Mouse (Mus musculus) intestine, embryonic 16.5 days (tissue): ENCODE measurements around the gene Lcp1. TPM values are rescaled to one million over a fixed set of nuclear protein-coding genes. Genes with fewer than 3 reads are reported as not detected.

Experiments used
- ATAC-seq: fragments of 200-750 bp; cut with Nextera tagmentation; 2 replicates; pipeline ENCODE4 v1.8.0; 2017; ENCODE audit warnings: moderate TSS enrichment, moderate library complexity
- H3K27ac ChIP-seq: fragments of 300-500 bp; sonication (generic); 2 replicates; pipeline ENCODE4 v1.5.1; 2014; ENCODE audit warnings: mild to moderate bottlenecking, low read length
- H3K27me3 ChIP-seq: fragments of 300-500 bp; sonication (generic); replicated peaks from 2 replicates; pipeline ENCODE4 v1.6.1; 2014; ENCODE audit warnings: low read length, control low read depth, mixed read lengths; ENCODE audit not compliant: control insufficient read depth, insufficient read depth
- H3K36me3 ChIP-seq: fragments of 300-500 bp; sonication (generic); 2 replicates; pipeline ENCODE4 v1.6.1; 2014; ENCODE audit warnings: low read length, control low read depth; ENCODE audit not compliant: control insufficient read depth, insufficient read depth
- H3K4me1 ChIP-seq: fragments of 300-500 bp; sonication (generic); 2 replicates; pipeline ENCODE4 v1.6.1; 2014; ENCODE audit warnings: low read length, control low read depth, mixed read lengths; ENCODE audit not compliant: control insufficient read depth, insufficient read depth
- H3K4me2 ChIP-seq: fragments of 300-500 bp; sonication (generic); 2 replicates; pipeline ENCODE4 v1.6.1; 2014; ENCODE audit warnings: low read depth, low read length, control low read depth
- H3K4me3 ChIP-seq: fragments of 300-500 bp; sonication (generic); 2 replicates; pipeline ENCODE4 v1.5.1; 2014; ENCODE audit warnings: mild to moderate bottlenecking, low read length
- H3K9ac ChIP-seq: fragments of 300-500 bp; sonication (generic); 2 replicates; pipeline ENCODE4 v1.6.1; 2014; ENCODE audit warnings: low read depth, low read length
- H3K9me3 ChIP-seq: fragments of 300-500 bp; sonication (generic); 2 replicates; pipeline ENCODE4 v1.6.1; 2016; ENCODE audit warnings: low read length, control low read depth; ENCODE audit not compliant: control insufficient read depth
- WGBS: fragments of 180-500 bp; shearing (Covaris S2); extraction: QIAGEN DNeasy Blood & Tissue Kit; methylation state at CpG from one replicate; pipeline ENCODE4 v1.1.7; 2014; 5-methylcytosine and 5-hydroxymethylcytosine counted together
- polyA plus RNA-seq: library from polyadenylated mRNA; unstranded; fragments of >200 nt; fragmentation: Nextera tagmentation; extraction: Ambion mirVana; gene quantifications from 2 replicates; pipeline ENCODE4 v1.2.1, GENCODE M21; 2015

The Lcp1 gene
- polyA plus RNA-seq, 1 experiment from 2014 or later, result 105 TPM

- Histone ChIP-seq H3K36me3 (no peaks in the 10 kb centered on the region), H3K27me3 (no peaks in the 10 kb centered on the region), H3K4me1 (peaks cover 2% of the 10 kb centered on the region; the same call in 1 of the 2 replicates), H3K27ac (no peak overlapping the region), H3K4me3 (no peak overlapping the region), H3K4me2 (no peak overlapping the region), H3K9ac (no peak overlapping the region), H3K9me3 (no peaks in the 10 kb centered on the region)
- ATAC-seq, result 0 out of 2 replicates have a peak, but pooled peaks have one; percentile 16
- WGBS, result 85% methylated on average over 9 of the region's 9 CpGs
These were observed 44.0 kb downstream of the Lcp1 start for GRCm38 (mm10) chr14:75174731-75175555.

- peaks cover 2% of the 10 kb centered on the region; the same call in 1 of the 2 replicates for H3K4me1 ChIP-seq
- no peak for ATAC-seq
These were observed 44.9 kb downstream of the Lcp1 start for GRCm38 (mm10) chr14:75175781-75176180.

GRCm38 (mm10) chr14:75176425-75177045 lies 45.6 kb downstream of the Lcp1 start:
- ATAC-seq, result peak; percentile 80
- Histone ChIP-seq H3K27ac (peak overlapping the region; percentile 65), H3K9me3 (no peaks in the 10 kb centered on the region)

More at GRCm38 (mm10) chr14:75175781-75176180, 44.9 kb downstream of the Lcp1 start:
- H3K4me3 ChIP-seq, result no peak overlapping the region
- 76% methylated on average over 7 of the region's 7 CpGs for WGBS
- no peaks in the 10 kb centered on the region for H3K36me3 ChIP-seq
- H3K9ac ChIP-seq, result no peak overlapping the region
- no peaks in the 10 kb centered on the region for H3K27me3 ChIP-seq
- H3K27ac ChIP-seq, result no peak overlapping the region; the same call in 1 of the 2 replicates
- no peak overlapping the region for H3K4me2 ChIP-seq
- no peaks in the 10 kb centered on the region for H3K9me3 ChIP-seq

GRCm38 (mm10) chr14:75177400-75177799 lies 46.5 kb downstream of the Lcp1 start:
- Histone ChIP-seq H3K27me3 (no peaks in the 10 kb centered on the region), H3K4me3 (peak overlapping the region; percentile 36), H3K36me3 (no peaks in the 10 kb centered on the region), H3K4me2 (peak overlapping the region; percentile 42), H3K9me3 (no peaks in the 10 kb centered on the region), H3K4me1 (peaks cover 2% of the 10 kb centered on the region; the same call in 1 of the 2 replicates), H3K27ac (no peak overlapping the region), H3K9ac (no peak overlapping the region)
- ATAC-seq, result no peak
- 83% methylated on average over 3 of the region's 3 CpGs for WGBS

More at GRCm38 (mm10) chr14:75176425-75177045, 45.6 kb downstream of the Lcp1 start:
- peak overlapping the region; percentile 42 for H3K4me2 ChIP-seq
- no peaks in the 10 kb centered on the region for H3K27me3 ChIP-seq
- peaks cover 2% of the 10 kb centered on the region; the same call in 1 of the 2 replicates for H3K4me1 ChIP-seq
- 58% methylated on average over 4 of the region's 4 CpGs for WGBS
- H3K36me3 ChIP-seq, result no peaks in the 10 kb centered on the region
- H3K4me3 ChIP-seq, result peak overlapping the region; percentile 36
- H3K9ac ChIP-seq, result peak overlapping the region; percentile 53

- 0 out of 2 replicates have a peak overlapping the region, but pooled peaks have one; percentile 21 for H3K27ac ChIP-seq
- H3K36me3 ChIP-seq, result no peaks in the 10 kb centered on the region
- H3K4me1 ChIP-seq, result peaks cover 2% of the 10 kb centered on the region; the same call in 1 of the 2 replicates
- no peaks in the 10 kb centered on the region for H3K9me3 ChIP-seq
- H3K9ac ChIP-seq, result no peak overlapping the region
- WGBS, result 74% methylated on average over 14 of the region's 14 CpGs
- 0 out of 2 replicates have a peak, but pooled peaks have one; percentile 31 for ATAC-seq
- H3K4me3 ChIP-seq, result peak overlapping the region; percentile 4
- no peaks in the 10 kb centered on the region for H3K27me3 ChIP-seq
- H3K4me2 ChIP-seq, result peak overlapping the region; percentile 15; the same call in 1 of the 2 replicates
These were observed 47.5 kb downstream of the Lcp1 start for GRCm38 (mm10) chr14:75178384-75178793.

- Histone ChIP-seq H3K9me3 (no peaks in the 10 kb centered on the region), H3K4me1 (peaks cover 2% of the 10 kb centered on the region; the same call in 1 of the 2 replicates), H3K27ac (0 out of 2 replicates have a peak overlapping the region, but pooled peaks have one; percentile 21), H3K4me3 (peak overlapping the region; percentile 4), H3K36me3 (no peaks in the 10 kb centered on the region), H3K4me2 (peak overlapping the region; percentile 15; the same call in 1 of the 2 replicates), H3K27me3 (no peaks in the 10 kb centered on the region), H3K9ac (no peak overlapping the region)
- peak; percentile 43; the same call in 1 of the 2 replicates for ATAC-seq
- 58% methylated on average over 10 of the region's 10 CpGs for WGBS
These were observed 47.9 kb downstream of the Lcp1 start for GRCm38 (mm10) chr14:75178801-75179211.

- WGBS, result 83% methylated on average over 20 of the region's 20 CpGs
- peaks cover 2% of the 10 kb centered on the region; the same call in 1 of the 2 replicates for H3K4me1 ChIP-seq
- H3K36me3 ChIP-seq, result no peaks in the 10 kb centered on the region
- no peaks in the 10 kb centered on the region for H3K9me3 ChIP-seq
- H3K4me3 ChIP-seq, result no peak overlapping the region
- H3K27ac ChIP-seq, result peak overlapping the region; percentile 21; the same call in 1 of the 2 replicates
- ATAC-seq, result no peak
- no peaks in the 10 kb centered on the region for H3K27me3 ChIP-seq
- H3K4me2 ChIP-seq, result no peak overlapping the region
- no peak overlapping the region for H3K9ac ChIP-seq
These were observed 48.5 kb downstream of the Lcp1 start for GRCm38 (mm10) chr14:75179255-75179963.

GRCm38 (mm10) chr14:75180551-75180978 lies 49.7 kb downstream of the Lcp1 start:
- Histone ChIP-seq H3K9ac (no peak overlapping the region), H3K36me3 (no peaks in the 10 kb centered on the region), H3K4me3 (no peak overlapping the region), H3K27me3 (no peaks in the 10 kb centered on the region), H3K4me1 (0 out of 2 replicates have a peak, but pooled peaks cover 2% of the 10 kb centered on the region), H3K27ac (no peak overlapping the region), H3K9me3 (no peaks in the 10 kb centered on the region), H3K4me2 (no peak overlapping the region)
- 82% methylated on average over 8 of the region's 8 CpGs for WGBS
- no peak for ATAC-seq
